9 mouse cellular contexts compared by ENCODE assay signal in the genomic region with DNA sequence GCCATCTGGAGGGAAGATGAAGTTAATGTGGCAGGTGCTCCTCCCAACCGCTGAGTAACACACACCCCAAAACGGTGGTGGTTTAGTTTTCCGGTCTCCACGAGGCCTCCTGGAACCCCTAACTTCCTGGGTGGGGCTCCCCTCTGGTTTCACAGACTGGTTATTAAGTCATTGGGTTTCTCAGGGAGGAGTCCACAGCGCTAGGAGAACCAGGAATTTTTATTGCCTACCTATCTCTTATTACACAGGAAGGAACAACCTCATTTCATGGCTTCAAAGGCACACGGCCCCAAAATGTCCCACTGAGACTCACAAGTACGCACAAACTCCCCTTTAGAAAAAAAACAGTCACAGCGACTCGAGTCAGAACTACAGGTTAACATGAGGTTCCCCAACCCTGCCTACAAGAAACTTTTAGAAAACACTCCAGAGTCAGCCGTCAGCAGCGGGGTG. TPM values are rescaled to one million over a fixed set of nuclear protein-coding genes. Genes with fewer than 3 reads are reported as not detected.
DNase-seq lines count a peak whose midpoint lies in the region; ATAC-seq and TF ChIP-seq lines count a peak whose summit lies in the region.
"Had no signal": no experiment of that assay in that cellular context is flagged by ENCODE, and none has a peak within 500 bp of the region (broad histone marks: within the 10 kb centered on the region; RNA-seq: fewer than 3 reads in every experiment).

No protein-coding gene starts in this region.

- H3K9me3 ChIP-seq in heart, postnatal 0 days (replicated peaks; ENCODE audit: control insufficient read depth, low read length), result no peaks in the 10 kb centered on the region
- no peaks in the 10 kb centered on the region for H3K9me3 ChIP-seq in liver, postnatal 0 days (ENCODE audit: low read length)
- H3K9me3 ChIP-seq: megakaryocyte, embryonic 14.5 days had no signal

- no peak for DNase-seq in heart, postnatal 0 days (ENCODE audit: low spot score)
- no peak for DNase-seq in heart, adult 9 months (ENCODE audit: low spot score in 2 of 2)
- peak; percentile 85 for DNase-seq in CD4-positive helper T cell, adult 2 months (ENCODE audit: low read depth, low spot score)
- DNase-seq in liver, postnatal 0 days, result no peak
- no peak for DNase-seq in left cerebral cortex, adult 2 months (ENCODE audit: extremely low spot score in 1 of 2, low spot score in 2 of 2)
- DNase-seq in frontal cortex, postnatal 25 days (ENCODE audit: low spot score in 2 of 2), result no peak

- TF ChIP-seq EP300 in heart, postnatal 0 days (IDR thresholded peaks at IDR 0.05; ENCODE audit: low read depth), result no peak
- TF ChIP-seq EP300 in liver, postnatal 0 days (IDR thresholded peaks at IDR 0.05; ENCODE audit: low read depth), result no peak

- H3K27me3 ChIP-seq in heart, postnatal 0 days (ENCODE audit: control insufficient read depth, insufficient read depth, low read length), result no peaks in the 10 kb centered on the region
- H3K27me3 ChIP-seq in liver, postnatal 0 days (ENCODE audit: insufficient read depth, low read length), result no peaks in the 10 kb centered on the region
- H3K27me3 ChIP-seq: megakaryocyte, embryonic 14.5 days had no signal

- no peak for TF ChIP-seq CTCF in heart, postnatal 0 days (IDR thresholded peaks at IDR 0.05; ENCODE audit: low read depth)
- no peak for TF ChIP-seq CTCF in bone marrow, adult 2 months (IDR thresholded peaks at IDR 0.05; ENCODE audit: control insufficient read depth, insufficient read depth, low read length)
- TF ChIP-seq CTCF in liver, postnatal 0 days (IDR thresholded peaks at IDR 0.05; ENCODE audit: low read depth), result no peak
- no peak for TF ChIP-seq CTCF in left cerebral cortex, adult 2 months (IDR thresholded peaks at IDR 0.05)

- intact Hi-C loops in left cerebral cortex, adult 2 months (cut with DNase I), result no loop called here

- peak overlapping the region; percentile 60; the same call in 1 of the 2 replicates for H3K27ac ChIP-seq in heart, postnatal 0 days (ENCODE audit: low read depth)
- peak overlapping the region; percentile 68; the same call in 1 of the 2 replicates for H3K27ac ChIP-seq in bone marrow, adult 2 months (ENCODE audit: control insufficient read depth, insufficient read depth, low read depth, low read length, poor library complexity)
- peak overlapping the region; percentile 60 for H3K27ac ChIP-seq in liver, postnatal 0 days (ENCODE audit: low read depth)
- H3K27ac ChIP-seq in left cerebral cortex, adult 2 months, result no peak overlapping the region

- H3K4me3 ChIP-seq in heart, postnatal 0 days (ENCODE audit: low read depth, low read length), result no peak overlapping the region
- H3K4me3 ChIP-seq in bone marrow, adult 2 months (replicated peaks; ENCODE audit: control insufficient read depth, low read depth, low read length), result no peak overlapping the region
- H3K4me3 ChIP-seq in liver, postnatal 0 days (ENCODE audit: low read depth, low read length), result no peak overlapping the region
- no peak overlapping the region for H3K4me3 ChIP-seq in left cerebral cortex, adult 2 months
- H3K4me3 ChIP-seq: megakaryocyte, embryonic 14.5 days had no signal

- H3K36me3 ChIP-seq in heart, postnatal 0 days (replicated peaks; ENCODE audit: control insufficient read depth, insufficient read depth, low read length), result peaks cover 55% of the 10 kb centered on the region
- H3K36me3 ChIP-seq in liver, postnatal 0 days (replicated peaks; ENCODE audit: insufficient read depth, low read length), result peaks cover 57% of the 10 kb centered on the region

- ATAC-seq in heart, postnatal 0 days (ENCODE audit: insufficient read depth, low read depth), result no peak
- no peak for ATAC-seq in liver, postnatal 0 days
- no peak for ATAC-seq in monocyte, adult 5-6 weeks (replicated peaks; ENCODE audit: insufficient number of reproducible peaks, low FRiP score, low TSS enrichment, poor library complexity, severe bottlenecking)

- no peak overlapping the region for H3K9ac ChIP-seq in heart, postnatal 0 days (replicated peaks; ENCODE audit: low read depth, low read length)
- H3K9ac ChIP-seq in liver, postnatal 0 days (replicated peaks), result no peak overlapping the region

- peaks cover 45% of the 10 kb centered on the region for H3K4me1 ChIP-seq in heart, postnatal 0 days (ENCODE audit: control insufficient read depth, insufficient read depth)
- H3K4me1 ChIP-seq in bone marrow, adult 2 months (ENCODE audit: control insufficient read depth, insufficient read depth, low read length), result peaks cover 16% of the 10 kb centered on the region
- H3K4me1 ChIP-seq in liver, postnatal 0 days (ENCODE audit: insufficient read depth), result peaks cover 35% of the 10 kb centered on the region

- no peak for TF ChIP-seq POLR2A in bone marrow, adult 2 months (IDR thresholded peaks at IDR 0.05; ENCODE audit: borderline replicate concordance, control insufficient read depth, low read depth, low read length)

- 65% methylated on average over 11 of the region's 11 CpGs for WGBS in heart, postnatal 0 days
- 7% methylated on average over 11 of the region's 11 CpGs for WGBS in bone marrow, adult 2 months
- WGBS in liver, postnatal 0 days (ENCODE audit: insufficient replicate concordance), result 41% methylated on average over 11 of the region's 11 CpGs

- H3K4me2 ChIP-seq in heart, postnatal 0 days (ENCODE audit: low read depth, low read length), result no peak overlapping the region
- H3K4me2 ChIP-seq in liver, postnatal 0 days (ENCODE audit: low read depth, low read length), result 0 out of 2 replicates have a peak overlapping the region, but pooled peaks have one; percentile 9

RNA-seq across cellular contexts. Expression of gene Ezr, which starts 38.8 kb away (rescaled TPM):
- total RNA-seq in heart, postnatal 0 days (2014; rRNA removed; ENCODE audit: low replicate concordance), result 91.3 and 103 TPM in 2 replicates
- 126 and 141 TPM in 2 replicates for polyA plus RNA-seq in heart, postnatal 0 days (2015; fragmentation: Nextera tagmentation; extraction: Ambion mirVana)
- polyA plus RNA-seq in bone marrow, adult 2 months (2011; ENCODE audit: insufficient read depth, insufficient read length, low replicate concordance, missing spikeins), result 71.7 and 82.0 TPM in 2 replicates
- 32.0 and 34.8 TPM in 2 replicates for polyA plus RNA-seq in liver, postnatal 0 days (2015; fragmentation: Nextera tagmentation; extraction: Ambion mirVana)
- 10 to 100 TPM; 50.3 to 51.5 TPM for total RNA-seq in left cerebral cortex, adult 2 months (2021)
- 389 to 480 TPM (median 421 TPM) in 3 replicates for total RNA-seq in monocyte, adult 5-6 weeks (2017)
